Mouse (Mus musculus): ENCODE measurements around the gene Col6a6.

Gene Col6a6

GRCm38 (mm10) chr9:105641377-105641776 is 186.6 kb downstream of the Col6a6 start:
- ChIA-PET CTCF (interaction anchor here in 2 of 4 experiments (0.6 to 1.4 kb wide), 2 partner anchors 146 to 147 kb away, joined by 5 to 9 read pairs; no protein-coding TSS in a partner anchor), POLR2A (interaction anchor here in 3 of 4 experiments (0.5 to 1.7 kb wide), 9 partner anchors 10 to 571 kb away, joined by 3 to 6 read pairs (median 3); partner anchors contain the start of gene Wdr82 (in 1 of the 3))

Measured in embryonic stem cell, embryonic (primary cell).